Mouse (Mus musculus): ENCODE measurements around the gene Abcg1. TPM values are rescaled to one million over a fixed set of nuclear protein-coding genes. Genes with fewer than 3 reads are reported as not detected.

Gene Abcg1
- polyA plus RNA-seq, 1 experiment from 2014 or later, result 7.9 TPM

DNA sequence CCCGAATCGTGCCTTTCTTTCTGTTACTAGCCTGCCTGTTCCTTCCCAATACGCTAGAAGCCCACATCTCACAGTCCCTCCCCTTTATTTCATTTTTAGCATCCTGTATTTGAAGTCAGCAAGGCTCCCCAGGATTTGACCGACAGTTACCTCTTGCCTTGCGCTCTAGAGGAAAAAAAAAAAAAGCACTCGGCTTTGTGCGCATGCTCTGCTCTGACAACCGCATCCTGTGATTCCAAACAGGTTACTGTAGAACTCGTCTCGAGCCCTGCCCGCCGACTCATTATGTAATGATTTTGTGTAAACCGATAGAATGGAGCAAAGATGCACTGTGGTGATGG, 1.2 kb downstream of the Abcg1 start:
- H3K9me3 ChIP-seq, result peaks cover 4% of the 10 kb centered on the region; the same call in 1 of the 2 replicates
- peaks cover 59% of the 10 kb centered on the region for H3K27me3 ChIP-seq (ENCODE audit: poor library complexity, severe bottlenecking)
- peak overlapping the region; percentile 67 for H3K4me3 ChIP-seq
- WGBS, result 3% methylated on average over 13 of the region's 13 CpGs
- H3K27ac ChIP-seq, result peak overlapping the region; percentile 75
- no peak for DNase-seq (ENCODE audit: extremely low spot score, low spot score)
- no peaks in the 10 kb centered on the region for H3K36me3 ChIP-seq (replicated peaks)
- H3K4me1 ChIP-seq, result peaks cover 47% of the 10 kb centered on the region

- WGBS, result 69% methylated on average over 4 of the region's 4 CpGs
- Histone ChIP-seq H3K27ac (no peak overlapping the region), H3K4me3 (no peak overlapping the region), H3K9me3 (no peaks in the 10 kb centered on the region), H3K4me1 (peaks cover 47% of the 10 kb centered on the region), H3K36me3 (replicated peaks) (no peaks in the 10 kb centered on the region), H3K27me3 (ENCODE audit: poor library complexity, severe bottlenecking) (peaks cover 59% of the 10 kb centered on the region)
- DNase-seq (ENCODE audit: extremely low spot score, low spot score), result no peak
Measured at GRCm38 (mm10) chr17:31060196-31060587, 2.7 kb downstream of the Abcg1 start.

DNA sequence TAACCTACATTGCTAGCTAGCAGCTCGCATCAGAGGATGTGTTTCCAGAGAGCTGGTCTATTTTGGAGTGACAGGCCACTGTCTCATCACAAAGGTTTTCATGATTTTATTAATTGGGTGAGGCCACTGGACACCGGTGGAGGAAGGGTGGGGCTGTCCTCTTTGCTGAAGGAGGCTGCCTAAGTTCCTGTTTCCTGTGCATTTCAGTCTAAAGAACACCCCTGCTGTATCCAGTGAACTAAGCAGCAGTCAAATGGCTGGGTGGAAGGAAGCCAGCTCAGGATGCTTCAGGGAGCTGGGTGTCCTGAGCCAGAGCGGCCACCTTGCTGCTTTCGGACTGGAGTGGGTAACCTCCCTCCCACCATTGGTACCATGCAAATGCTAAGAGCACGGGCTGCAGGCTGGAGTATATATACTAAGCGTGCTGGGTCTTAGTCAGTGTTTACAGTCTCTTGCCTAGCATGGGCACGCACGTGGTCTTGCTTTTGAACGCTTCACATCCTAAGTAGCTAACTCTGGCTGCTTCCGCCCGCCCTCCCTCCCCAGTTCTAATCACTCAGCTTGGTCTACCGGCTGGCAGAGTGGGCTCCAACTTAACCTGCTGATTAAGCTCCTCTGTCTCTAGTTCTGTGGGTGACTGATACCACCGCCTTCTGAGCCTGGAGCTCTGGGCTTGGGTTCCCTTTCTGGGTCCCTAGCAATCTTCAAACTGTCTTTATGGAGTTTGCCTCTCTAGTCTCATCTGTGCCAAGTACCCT, 3.3 kb downstream of the Abcg1 start:
- Histone ChIP-seq H3K4me1 (peaks cover 47% of the 10 kb centered on the region), H3K4me3 (no peak overlapping the region), H3K27ac (peak overlapping the region; percentile 36; the same call in 1 of the 2 replicates), H3K27me3 (ENCODE audit: poor library complexity, severe bottlenecking) (peaks cover 56% of the 10 kb centered on the region), H3K9me3 (no peaks in the 10 kb centered on the region), H3K36me3 (replicated peaks) (no peaks in the 10 kb centered on the region)
- WGBS, result 66% methylated on average over 13 of the region's 13 CpGs
- no peak for DNase-seq (ENCODE audit: extremely low spot score, low spot score)

DNA sequence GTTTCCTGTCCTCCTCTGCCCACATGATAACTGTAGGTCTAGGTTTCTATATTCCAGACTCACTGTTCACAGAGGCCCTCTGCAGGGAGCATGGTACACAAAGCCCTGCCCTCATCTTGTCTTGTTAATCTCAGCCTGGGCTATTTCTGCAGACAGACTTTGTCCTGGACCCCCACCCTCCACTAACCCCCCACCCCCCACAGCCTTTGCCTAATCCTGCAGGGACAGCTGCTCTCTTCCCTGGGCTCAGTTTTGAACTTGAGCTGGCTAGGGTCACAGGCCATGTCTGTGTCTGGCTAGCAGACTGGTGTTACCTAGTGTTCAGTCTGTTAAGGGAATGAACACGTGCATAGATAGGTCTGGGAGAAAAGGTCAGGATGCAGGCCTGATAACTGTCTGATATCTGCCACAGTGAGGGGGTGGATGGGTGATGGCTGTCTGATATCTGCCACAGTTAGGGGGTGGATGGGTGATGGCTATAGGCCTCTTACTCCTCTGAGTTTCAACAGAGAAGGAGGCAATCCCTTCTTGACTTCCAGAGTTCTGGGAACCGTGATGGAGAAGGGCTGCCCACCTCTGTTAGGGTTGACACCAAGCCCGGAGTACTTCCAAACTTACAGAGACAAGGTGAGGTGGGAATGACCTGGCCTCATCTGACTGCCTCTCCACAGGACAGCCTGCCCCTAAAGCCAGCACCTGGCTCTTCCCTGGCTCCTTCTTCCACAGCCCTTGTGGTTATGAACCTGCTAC, 4.0 kb downstream of the Abcg1 start:
- Histone ChIP-seq H3K27ac (peak overlapping the region; percentile 36; the same call in 1 of the 2 replicates), H3K36me3 (replicated peaks) (no peaks in the 10 kb centered on the region), H3K4me1 (peaks cover 47% of the 10 kb centered on the region), H3K4me3 (no peak overlapping the region), H3K9me3 (no peaks in the 10 kb centered on the region), H3K27me3 (ENCODE audit: poor library complexity, severe bottlenecking) (peaks cover 52% of the 10 kb centered on the region)
- WGBS, result 80% methylated on average over 3 of the region's 3 CpGs
- no peak for DNase-seq (ENCODE audit: extremely low spot score, low spot score)

DNA sequence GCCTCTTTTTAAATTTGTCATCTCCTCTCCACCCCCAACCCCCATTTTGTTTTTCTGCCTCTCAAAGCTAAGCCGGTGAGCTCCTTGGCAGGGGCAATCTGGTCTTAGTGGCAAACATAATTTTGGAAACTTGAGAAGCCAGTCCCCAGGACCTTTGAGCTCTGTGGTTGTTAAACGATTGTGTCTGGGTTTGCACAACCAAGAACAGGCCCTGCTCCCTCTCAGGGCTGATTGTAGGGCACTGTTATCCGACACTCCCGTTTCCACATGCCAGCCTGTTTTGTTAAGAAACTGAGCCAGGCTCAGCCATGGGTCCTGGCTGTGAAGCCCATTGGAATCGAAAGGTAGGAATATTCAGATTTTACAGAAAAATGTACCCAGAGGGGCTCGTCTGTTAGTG, 8.6 kb downstream of the Abcg1 start:
- H3K4me1 ChIP-seq, result peaks cover 43% of the 10 kb centered on the region
- H3K4me3 ChIP-seq, result no peak overlapping the region
- H3K27me3 ChIP-seq (ENCODE audit: poor library complexity, severe bottlenecking), result peaks cover 7% of the 10 kb centered on the region; the same call in 1 of the 2 replicates
- H3K36me3 ChIP-seq (replicated peaks), result no peaks in the 10 kb centered on the region
- H3K9me3 ChIP-seq, result no peaks in the 10 kb centered on the region
- no peak overlapping the region for H3K27ac ChIP-seq
- 71% methylated on average over 6 of the region's 6 CpGs for WGBS
- DNase-seq (ENCODE audit: extremely low spot score, low spot score), result no peak

- Histone ChIP-seq H3K4me1 (peaks cover 44% of the 10 kb centered on the region), H3K4me3 (no peak overlapping the region), H3K27ac (0 out of 2 replicates have a peak overlapping the region, but pooled peaks have one; percentile 8), H3K27me3 (ENCODE audit: poor library complexity, severe bottlenecking) (no peaks in the 10 kb centered on the region; the same call in 1 of the 2 replicates), H3K36me3 (replicated peaks) (no peaks in the 10 kb centered on the region), H3K9me3 (no peaks in the 10 kb centered on the region)
- DNase-seq (ENCODE audit: extremely low spot score, low spot score), result no peak
- WGBS, result 89% methylated on average over 11 of the region's 11 CpGs
Measured at GRCm38 (mm10) chr17:31067051-31067450, 9.6 kb downstream of the Abcg1 start.

GRCm38 (mm10) chr17:31069121-31069520, 11.6 kb downstream of the Abcg1 start:
- 87% methylated on average over 6 of the region's 6 CpGs for WGBS
- no peaks in the 10 kb centered on the region for H3K36me3 ChIP-seq (replicated peaks)
- peaks cover 64% of the 10 kb centered on the region for H3K4me1 ChIP-seq
- 0 out of 2 replicates have a peak, but pooled peaks cover 1% of the 10 kb centered on the region for H3K27me3 ChIP-seq (ENCODE audit: poor library complexity, severe bottlenecking)
- H3K9me3 ChIP-seq, result no peaks in the 10 kb centered on the region
- no peak overlapping the region for H3K4me3 ChIP-seq
- no peak for DNase-seq (ENCODE audit: extremely low spot score, low spot score)
- no peak overlapping the region for H3K27ac ChIP-seq

GRCm38 (mm10) chr17:31069845-31070244, 12.4 kb downstream of the Abcg1 start:
- Histone ChIP-seq H3K9me3 (no peaks in the 10 kb centered on the region), H3K4me3 (no peak overlapping the region), H3K27me3 (ENCODE audit: poor library complexity, severe bottlenecking) (0 out of 2 replicates have a peak, but pooled peaks cover 6% of the 10 kb centered on the region), H3K36me3 (replicated peaks) (no peaks in the 10 kb centered on the region), H3K4me1 (peaks cover 72% of the 10 kb centered on the region), H3K27ac (peak overlapping the region; percentile 76; the same call in 1 of the 2 replicates)
- WGBS, result 90% methylated on average over 4 of the region's 4 CpGs
- DNase-seq (ENCODE audit: extremely low spot score, low spot score), result no peak

DNA sequence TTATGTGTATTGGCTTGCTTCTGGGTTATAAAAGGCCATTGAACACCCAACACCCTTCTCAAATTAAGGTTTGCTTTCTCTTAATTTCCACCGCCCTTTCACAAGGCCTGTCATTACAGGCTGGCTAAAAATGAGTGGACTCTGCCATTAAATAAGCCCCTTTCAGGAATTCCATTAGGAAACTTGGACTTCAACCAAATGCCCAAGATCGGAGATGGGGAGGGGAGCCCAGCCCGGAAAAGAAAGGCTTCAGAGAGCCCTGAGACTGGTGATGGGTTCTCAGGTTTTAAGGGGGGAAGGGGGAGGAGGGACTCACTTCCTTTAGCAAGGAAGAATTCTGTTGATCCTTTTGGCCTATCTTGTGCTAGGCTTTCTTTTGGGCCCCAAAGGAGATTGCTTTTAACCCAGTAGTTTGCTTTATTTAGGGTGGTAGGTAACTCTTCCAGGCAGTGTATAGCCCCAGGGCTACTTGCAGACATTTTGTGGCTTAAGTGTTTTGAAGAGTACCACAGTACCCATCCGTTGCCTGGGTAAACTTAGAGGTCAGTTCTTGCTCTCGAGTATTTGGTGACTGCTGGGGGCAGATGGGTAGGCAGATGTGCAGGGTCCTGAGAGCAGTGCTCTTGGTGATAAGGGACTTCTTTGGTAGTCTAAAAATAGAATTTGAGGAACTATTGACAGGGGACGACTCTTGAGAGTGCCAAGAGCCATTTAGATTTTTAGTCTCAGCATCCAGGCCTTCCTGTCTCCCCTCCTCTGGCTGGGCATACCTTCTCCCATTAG, 13.1 kb downstream of the Abcg1 start:
- H3K9me3 ChIP-seq, result no peaks in the 10 kb centered on the region
- H3K4me3 ChIP-seq, result no peak overlapping the region
- 0 out of 2 replicates have a peak, but pooled peaks cover 6% of the 10 kb centered on the region for H3K27me3 ChIP-seq (ENCODE audit: poor library complexity, severe bottlenecking)
- 56% methylated on average over 6 of the region's 6 CpGs for WGBS
- peak overlapping the region; percentile 76 for H3K27ac ChIP-seq
- H3K4me1 ChIP-seq, result peaks cover 79% of the 10 kb centered on the region
- no peaks in the 10 kb centered on the region for H3K36me3 ChIP-seq (replicated peaks)
- DNase-seq (ENCODE audit: extremely low spot score, low spot score), result no peak

DNA sequence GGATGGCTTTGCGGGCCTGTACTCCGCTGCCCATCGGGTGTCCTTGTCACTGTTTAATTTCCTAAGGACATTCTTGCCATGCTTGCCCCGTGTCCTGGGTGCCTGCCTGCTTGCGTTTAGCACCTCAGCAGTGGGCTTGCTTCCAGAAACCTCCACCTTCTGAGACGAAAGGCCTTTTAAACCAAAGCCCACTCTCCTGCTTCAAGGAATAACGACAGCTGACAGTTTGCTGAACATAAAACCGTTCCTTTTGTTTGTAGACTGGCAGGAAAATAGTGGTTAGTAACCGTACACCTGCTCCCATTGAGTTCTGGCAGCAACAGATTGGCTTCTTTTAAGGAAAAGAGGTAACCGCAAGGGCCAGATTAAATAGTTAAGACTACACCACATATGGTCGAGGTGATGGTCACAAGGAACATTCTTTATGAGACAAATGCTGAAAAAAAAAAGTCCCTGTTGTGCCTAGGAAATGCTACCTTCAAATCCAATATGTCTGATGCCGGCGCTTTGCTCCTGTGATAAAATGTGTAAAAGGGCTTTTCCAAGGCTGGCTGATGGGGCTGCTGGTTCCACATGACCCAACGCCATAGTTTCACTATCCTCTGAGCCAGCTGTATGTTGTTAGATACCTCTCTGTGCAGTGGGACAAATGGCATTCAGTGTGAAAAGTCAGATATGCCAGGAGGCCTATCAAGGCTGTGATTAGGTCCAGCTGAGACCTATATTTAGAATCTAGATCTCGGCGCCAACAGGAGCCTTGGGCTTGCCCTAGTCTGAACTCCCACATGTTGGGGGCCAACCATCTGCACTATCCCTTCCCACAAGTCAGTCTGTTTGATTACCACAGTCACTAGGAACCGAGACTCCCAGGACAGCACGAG, 14.2 kb downstream of the Abcg1 start:
- no peak for DNase-seq (ENCODE audit: extremely low spot score, low spot score)
- Histone ChIP-seq H3K27me3 (ENCODE audit: poor library complexity, severe bottlenecking) (0 out of 2 replicates have a peak, but pooled peaks cover 6% of the 10 kb centered on the region), H3K36me3 (replicated peaks) (no peaks in the 10 kb centered on the region), H3K4me1 (peaks cover 79% of the 10 kb centered on the region), H3K9me3 (no peaks in the 10 kb centered on the region), H3K4me3 (no peak overlapping the region), H3K27ac (peak overlapping the region; percentile 76)
- WGBS, result 75% methylated on average over 18 of the region's 18 CpGs

GRCm38 (mm10) chr17:31072872-31073271, 15.4 kb downstream of the Abcg1 start:
- no peak for DNase-seq (ENCODE audit: extremely low spot score, low spot score)
- no peaks in the 10 kb centered on the region for H3K36me3 ChIP-seq (replicated peaks)
- peaks cover 83% of the 10 kb centered on the region for H3K4me1 ChIP-seq
- H3K27ac ChIP-seq, result peak overlapping the region; percentile 76
- WGBS, result 63% methylated on average over 4 of the region's 4 CpGs
- H3K27me3 ChIP-seq (ENCODE audit: poor library complexity, severe bottlenecking), result 0 out of 2 replicates have a peak, but pooled peaks cover 6% of the 10 kb centered on the region
- H3K9me3 ChIP-seq, result no peaks in the 10 kb centered on the region
- H3K4me3 ChIP-seq, result peak overlapping the region; percentile 42

Data from forebrain, embryonic 10.5 days (tissue).